Mouse (Mus musculus) kidney, adult 2 months (tissue): ENCODE measurements around the gene Asic3.

ENCODE experiments used
- CTCF ChIP-seq: fragments of 200-500 bp; conservative IDR thresholded peaks from 2 replicates; pipeline ENCODE4 v1.5.1; 2011; ENCODE audit warnings: low read depth, mild to moderate bottlenecking, control low read depth, low read length, moderate library complexity, mixed read lengths; ENCODE audit not compliant: insufficient read depth, insufficient read length
- POLR2A ChIP-seq: fragments of 200-500 bp; IDR thresholded peaks from one replicate; pipeline ENCODE4 v1.6.1; 2011; ENCODE audit warnings: low read depth, low read length, control low read depth

GRCm38 (mm10) chr5:24401969-24402368 lies 11.2 kb upstream of the Asic3 start:
- TF ChIP-seq POLR2A: no peak
- TF ChIP-seq CTCF: no peak
